Mouse (Mus musculus): Measurements from ENCODE around the gene Pcdh9. TPM values are rescaled to one million over a fixed set of nuclear protein-coding genes. Genes with fewer than 3 reads are reported as not detected.
A peak's percentile ranks its signal among the peaks of the same experiment; 100 is the strongest.

Pcdh9 gene
- total and polyA plus RNA-seq, 2 experiments from 2014 or later, result 85.2 to 100 TPM

DNA sequence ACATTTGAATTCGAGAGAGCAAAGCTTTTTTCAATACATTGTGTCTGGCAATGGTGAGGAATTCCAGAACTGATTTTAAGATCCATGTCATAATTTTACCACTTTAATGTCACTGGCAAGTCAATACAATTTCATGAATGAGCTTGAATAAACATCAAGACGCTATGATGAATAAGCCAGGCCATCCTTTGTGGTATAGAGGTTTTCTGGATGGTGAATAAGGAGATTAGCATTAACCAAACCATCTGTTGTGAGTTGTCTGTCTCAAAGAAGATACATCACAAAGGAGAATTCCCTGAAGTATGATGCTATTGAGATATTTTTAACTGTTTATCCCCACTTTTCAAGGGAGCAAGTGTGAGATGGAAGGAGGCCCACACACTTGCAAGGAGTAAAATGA lies 602.1 kb downstream of the Pcdh9 start:
- WGBS, result 37% methylated on average over 2 of the region's 2 CpGs
- H3K36me3 ChIP-seq (ENCODE audit: insufficient read depth), result no peaks in the 10 kb centered on the region
- ATAC-seq (no peak), DNase-seq (no peak)
- H3K9me3 ChIP-seq (ENCODE audit: low read length), result no peaks in the 10 kb centered on the region
- TF ChIP-seq CTCF (IDR thresholded peaks at IDR 0.05; ENCODE audit: low read depth), result no peak
- no peak overlapping the region for H3K4me2 ChIP-seq (ENCODE audit: low read depth)
- no peak overlapping the region for H3K4me3 ChIP-seq (ENCODE audit: low read depth, low read length)
- H3K9ac ChIP-seq, result no peak overlapping the region
- no peaks in the 10 kb centered on the region for H3K4me1 ChIP-seq (ENCODE audit: insufficient read depth)
- H3K27ac ChIP-seq (ENCODE audit: low read depth, low read length), result no peak overlapping the region
- no peaks in the 10 kb centered on the region for H3K27me3 ChIP-seq (ENCODE audit: insufficient read depth, low read length)

DNA sequence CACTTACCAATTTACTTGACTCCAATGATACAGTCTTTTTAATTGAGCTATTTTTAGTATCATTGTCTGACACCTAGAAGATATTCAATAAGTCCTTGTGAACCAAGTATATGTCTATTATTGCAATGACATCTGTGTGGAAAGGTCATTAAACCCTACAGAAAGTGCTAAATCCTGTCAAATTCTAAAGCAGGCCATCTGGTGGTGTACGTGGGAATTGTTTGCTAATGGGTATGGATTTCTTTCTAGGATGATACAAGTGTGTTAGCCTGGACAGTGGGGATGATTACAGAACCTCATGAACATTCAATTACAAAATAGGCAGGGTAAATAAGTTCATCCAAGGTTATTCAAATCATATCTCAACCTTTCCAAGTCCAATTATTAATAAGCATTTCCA lies 602.8 kb downstream of the Pcdh9 start:
- no peaks in the 10 kb centered on the region for H3K36me3 ChIP-seq (ENCODE audit: insufficient read depth)
- peak; percentile 41 for TF ChIP-seq CTCF (IDR thresholded peaks at IDR 0.05; ENCODE audit: low read depth)
- DNase-seq (no peak), ATAC-seq (no peak)
- H3K4me3 ChIP-seq (ENCODE audit: low read depth, low read length), result no peak overlapping the region
- H3K9ac ChIP-seq, result no peak overlapping the region
- WGBS, result 26% methylated on average over 1 of the region's 1 CpGs
- no peak overlapping the region for H3K4me2 ChIP-seq (ENCODE audit: low read depth)
- no peaks in the 10 kb centered on the region for H3K4me1 ChIP-seq (ENCODE audit: insufficient read depth)
- H3K9me3 ChIP-seq (ENCODE audit: low read length), result no peaks in the 10 kb centered on the region
- H3K27me3 ChIP-seq (ENCODE audit: insufficient read depth, low read length), result no peaks in the 10 kb centered on the region
- no peak overlapping the region for H3K27ac ChIP-seq (ENCODE audit: low read depth, low read length)

DNA sequence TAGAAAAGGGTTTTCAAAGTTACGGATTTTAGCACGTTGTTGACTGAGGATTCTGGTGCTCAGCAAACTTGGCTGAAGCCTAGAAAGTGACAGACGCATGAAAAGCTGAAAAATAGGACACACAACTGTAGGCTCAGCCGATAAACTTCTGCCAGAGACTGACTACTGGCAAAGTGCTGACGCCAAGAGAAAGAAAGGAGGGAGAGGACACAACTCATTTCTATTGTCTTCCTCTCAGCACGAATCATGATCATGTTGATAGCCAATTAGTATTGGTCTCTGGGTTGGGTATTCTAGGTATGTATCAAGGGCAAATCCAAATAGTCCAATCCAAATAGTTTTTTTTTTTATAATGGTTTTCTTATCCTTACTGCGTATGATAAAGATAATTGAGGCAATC lies 605.3 kb downstream of the Pcdh9 start:
- no peak for ATAC-seq
- Histone ChIP-seq H3K27ac (ENCODE audit: low read depth, low read length) (no peak overlapping the region), H3K4me1 (ENCODE audit: insufficient read depth) (no peaks in the 10 kb centered on the region), H3K9ac (no peak overlapping the region), H3K27me3 (ENCODE audit: insufficient read depth, low read length) (no peaks in the 10 kb centered on the region), H3K36me3 (ENCODE audit: insufficient read depth) (no peaks in the 10 kb centered on the region), H3K4me3 (ENCODE audit: low read depth, low read length) (no peak overlapping the region), H3K4me2 (ENCODE audit: low read depth) (no peak overlapping the region), H3K9me3 (ENCODE audit: low read length) (no peaks in the 10 kb centered on the region)
- TF ChIP-seq CTCF (IDR thresholded peaks at IDR 0.05; ENCODE audit: low read depth), result no peak
- DNase-seq, result no peak
- WGBS, result 59% methylated on average over 7 of the region's 7 CpGs

DNA sequence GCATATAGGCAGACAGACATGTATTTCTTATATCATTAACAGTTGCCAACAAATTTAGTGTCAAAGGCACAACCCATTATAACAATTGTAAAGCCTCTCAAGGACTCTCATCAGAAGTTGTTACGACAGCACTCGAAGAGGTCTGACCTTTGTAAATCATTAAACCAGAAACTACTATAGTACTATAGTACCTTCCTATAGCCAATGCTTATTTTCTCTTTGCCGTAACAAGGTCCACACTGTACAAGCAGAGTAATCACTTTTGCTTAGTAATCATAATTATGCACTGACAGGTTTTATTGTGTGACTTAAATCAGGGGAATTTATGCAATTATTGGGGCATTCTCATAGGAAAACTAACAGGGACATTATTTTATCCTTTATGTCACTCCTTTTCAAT lies 606.5 kb downstream of the Pcdh9 start:
- no peak overlapping the region for H3K4me3 ChIP-seq (ENCODE audit: low read depth, low read length)
- 88% methylated on average over 3 of the region's 3 CpGs for WGBS

DNA sequence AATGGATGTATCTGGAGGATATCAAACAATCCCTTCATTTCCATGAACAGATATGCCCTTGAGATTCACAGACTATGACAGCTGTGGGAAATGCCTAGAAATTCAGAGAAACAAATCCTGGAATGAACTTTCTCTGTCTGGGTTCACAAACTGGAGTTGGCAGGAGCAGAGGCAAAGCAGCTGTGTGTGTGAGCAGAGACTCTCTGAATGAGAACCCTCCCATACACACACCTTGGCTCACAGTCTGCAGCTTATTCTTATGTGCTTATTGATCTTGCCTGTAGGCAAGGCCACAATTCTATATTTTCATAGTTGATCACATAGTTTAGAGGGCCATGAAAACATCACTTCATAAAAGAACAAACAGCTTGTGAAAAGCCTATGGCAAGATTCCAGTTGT lies 614.8 kb downstream of the Pcdh9 start:
- Histone ChIP-seq H3K27ac (ENCODE audit: low read depth, low read length) (no peak overlapping the region), H3K4me1 (ENCODE audit: insufficient read depth) (no peaks in the 10 kb centered on the region), H3K4me3 (ENCODE audit: low read depth, low read length) (no peak overlapping the region), H3K9me3 (ENCODE audit: low read length) (no peaks in the 10 kb centered on the region), H3K36me3 (ENCODE audit: insufficient read depth) (no peaks in the 10 kb centered on the region), H3K27me3 (ENCODE audit: insufficient read depth, low read length) (no peaks in the 10 kb centered on the region), H3K4me2 (ENCODE audit: low read depth) (no peak overlapping the region), H3K9ac (no peak overlapping the region)
- TF ChIP-seq CTCF (IDR thresholded peaks at IDR 0.05; ENCODE audit: low read depth), result no peak
- DNase-seq (no peak), ATAC-seq (no peak)

More for the DNA sequence above, 606.5 kb downstream of the Pcdh9 start:
- no peak overlapping the region for H3K9ac ChIP-seq
- no peaks in the 10 kb centered on the region for H3K4me1 ChIP-seq (ENCODE audit: insufficient read depth)
- no peaks in the 10 kb centered on the region for H3K27me3 ChIP-seq (ENCODE audit: insufficient read depth, low read length)
- H3K4me2 ChIP-seq (ENCODE audit: low read depth), result no peak overlapping the region
- no peaks in the 10 kb centered on the region for H3K9me3 ChIP-seq (ENCODE audit: low read length)
- no peak for TF ChIP-seq CTCF (IDR thresholded peaks at IDR 0.05; ENCODE audit: low read depth)
- ATAC-seq (no peak), DNase-seq (no peak)
- H3K36me3 ChIP-seq (ENCODE audit: insufficient read depth), result no peaks in the 10 kb centered on the region
- H3K27ac ChIP-seq (ENCODE audit: low read depth, low read length), result no peak overlapping the region

DNA sequence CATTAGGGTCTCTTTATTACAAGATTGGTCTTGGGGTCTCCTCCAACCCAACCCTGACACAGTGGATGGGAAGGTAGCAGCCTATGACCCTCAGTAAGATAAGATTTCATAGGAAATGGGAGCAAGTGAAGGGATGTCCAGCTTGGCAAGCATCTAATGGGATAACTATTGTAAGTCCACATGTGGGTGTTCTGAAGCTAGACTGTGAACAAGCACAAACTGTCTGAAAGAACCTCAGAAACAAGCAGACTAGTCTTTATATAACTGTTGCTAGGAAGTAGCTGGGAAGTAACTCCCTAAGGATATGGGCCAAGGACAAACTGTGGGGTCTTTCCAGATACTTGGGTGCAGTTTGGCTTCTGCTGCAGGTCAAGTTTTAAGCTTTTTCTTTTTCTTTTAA lies 615.7 kb downstream of the Pcdh9 start:
- H3K4me1 ChIP-seq (ENCODE audit: insufficient read depth), result no peaks in the 10 kb centered on the region
- H3K36me3 ChIP-seq (ENCODE audit: insufficient read depth), result no peaks in the 10 kb centered on the region
- H3K27ac ChIP-seq (ENCODE audit: low read depth, low read length), result no peak overlapping the region
- TF ChIP-seq CTCF (IDR thresholded peaks at IDR 0.05; ENCODE audit: low read depth), result no peak
- no peaks in the 10 kb centered on the region for H3K9me3 ChIP-seq (ENCODE audit: low read length)
- H3K4me2 ChIP-seq (ENCODE audit: low read depth), result no peak overlapping the region
- ATAC-seq (no peak), DNase-seq (no peak)
- H3K4me3 ChIP-seq (ENCODE audit: low read depth, low read length), result no peak overlapping the region
- H3K9ac ChIP-seq, result no peak overlapping the region
- H3K27me3 ChIP-seq (ENCODE audit: insufficient read depth, low read length), result no peaks in the 10 kb centered on the region

DNA sequence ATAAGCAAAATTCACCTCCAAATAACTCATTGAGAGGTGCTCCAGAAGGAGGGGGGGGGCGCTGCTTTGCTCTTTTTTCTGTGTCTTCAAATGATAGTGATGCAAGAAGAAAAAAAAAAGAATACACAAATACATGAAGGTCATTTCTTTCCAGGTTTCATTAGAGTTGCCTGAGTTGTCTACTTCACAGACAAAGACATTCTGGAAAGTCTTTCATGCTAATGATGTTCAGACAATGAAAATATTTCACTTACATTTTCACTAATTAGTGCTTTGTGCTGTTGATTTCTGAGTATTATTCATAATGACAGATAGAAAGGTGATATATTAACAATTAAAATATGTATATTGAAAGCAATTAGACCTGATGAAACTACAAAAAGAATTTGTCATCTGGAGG lies 637.1 kb downstream of the Pcdh9 start:
- no peak for DNase-seq
- no peaks in the 10 kb centered on the region for H3K27me3 ChIP-seq (ENCODE audit: insufficient read depth, low read length)
- no peak for TF ChIP-seq CTCF (IDR thresholded peaks at IDR 0.05; ENCODE audit: low read depth)
- no peaks in the 10 kb centered on the region for H3K36me3 ChIP-seq (ENCODE audit: insufficient read depth)
- H3K9ac ChIP-seq, result no peak overlapping the region
- H3K9me3 ChIP-seq (ENCODE audit: low read length), result no peaks in the 10 kb centered on the region
- H3K4me1 ChIP-seq (ENCODE audit: insufficient read depth), result no peaks in the 10 kb centered on the region
- WGBS, result 86% methylated on average over 1 of the region's 1 CpGs
- no peak for ATAC-seq
- H3K4me3 ChIP-seq (ENCODE audit: low read depth, low read length), result no peak overlapping the region
- no peak overlapping the region for H3K4me2 ChIP-seq (ENCODE audit: low read depth)
- no peak overlapping the region for H3K27ac ChIP-seq (ENCODE audit: low read depth, low read length)

DNA sequence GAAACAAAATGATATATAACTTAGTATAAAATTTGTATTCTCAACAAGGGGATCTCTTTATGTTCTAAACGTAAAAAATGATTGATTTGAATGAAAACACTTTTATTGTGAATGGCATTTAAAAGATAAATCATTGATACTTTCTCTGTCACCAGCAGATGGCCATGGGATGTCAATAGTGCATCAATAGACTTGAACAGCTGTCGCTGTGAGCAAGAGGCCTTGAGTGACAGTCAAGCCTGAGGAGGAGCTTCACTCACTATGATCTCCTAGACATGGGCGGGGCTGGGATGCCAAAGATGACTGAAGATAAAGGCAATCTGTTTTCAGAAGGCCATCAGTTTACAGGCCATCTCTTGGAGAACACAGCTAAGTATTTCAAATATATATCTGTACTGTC lies 650.2 kb downstream of the Pcdh9 start:
- ATAC-seq, result no peak
- 81% methylated on average over 3 of the region's 3 CpGs for WGBS

More for the DNA sequence above, 650.2 kb downstream of the Pcdh9 start:
- DNase-seq, result no peak
- Histone ChIP-seq H3K9me3 (ENCODE audit: low read length) (no peaks in the 10 kb centered on the region), H3K4me3 (ENCODE audit: low read depth, low read length) (no peak overlapping the region), H3K36me3 (ENCODE audit: insufficient read depth) (no peaks in the 10 kb centered on the region), H3K27ac (ENCODE audit: low read depth, low read length) (no peak overlapping the region), H3K4me2 (ENCODE audit: low read depth) (no peak overlapping the region), H3K4me1 (ENCODE audit: insufficient read depth) (no peaks in the 10 kb centered on the region), H3K9ac (no peak overlapping the region), H3K27me3 (ENCODE audit: insufficient read depth, low read length) (no peaks in the 10 kb centered on the region)
- no peak for TF ChIP-seq CTCF (IDR thresholded peaks at IDR 0.05; ENCODE audit: low read depth)

All from forebrain, postnatal 0 days (tissue).